Mouse (Mus musculus) lung, postnatal 10 days (tissue): Measurements from ENCODE around the gene Atp6v0a1.
"Not testable (repeated sequence)": the region's sequence is repeated elsewhere in the genome, so short reads cannot be mapped to it uniquely, and the experiment has no call there.

Experiments used
- DNase-seq: peaks from one replicate; pipeline ENCODE4 v3.0.0; 2021

Gene Atp6v0a1

GRCm38 (mm10) chr11:100982087-100982486 lies 27.2 kb upstream of the Atp6v0a1 start:
- DNase-seq, result no peak

GRCm38 (mm10) chr11:100983125-100983777 lies 26.0 kb upstream of the Atp6v0a1 start:
- peak; percentile 89 for DNase-seq

GRCm38 (mm10) chr11:100983778-100984131 lies 25.5 kb upstream of the Atp6v0a1 start:
- DNase-seq, result no peak

GRCm38 (mm10) chr11:100985607-100986006 lies 23.6 kb upstream of the Atp6v0a1 start:
- no peak for DNase-seq

- no peak for DNase-seq
Observed at GRCm38 (mm10) chr11:100988674-100989073, 20.6 kb upstream of the Atp6v0a1 start.

- no peak for DNase-seq
Observed at GRCm38 (mm10) chr11:100989666-100990065, 19.6 kb upstream of the Atp6v0a1 start.

- no peak for DNase-seq
Observed at GRCm38 (mm10) chr11:100991027-100991534, 18.2 kb upstream of the Atp6v0a1 start.

- DNase-seq, result no peak
Observed at GRCm38 (mm10) chr11:100993437-100993836, 15.8 kb upstream of the Atp6v0a1 start.

GRCm38 (mm10) chr11:100994233-100994632 lies 15.0 kb upstream of the Atp6v0a1 start:
- no peak for DNase-seq

GRCm38 (mm10) chr11:100994655-100995054 lies 14.6 kb upstream of the Atp6v0a1 start:
- no peak for DNase-seq

- DNase-seq, result no peak
Observed at GRCm38 (mm10) chr11:100996501-100996900, 12.8 kb upstream of the Atp6v0a1 start.

GRCm38 (mm10) chr11:100998836-100999235 lies 10.4 kb upstream of the Atp6v0a1 start:
- DNase-seq, result no peak

- no peak for DNase-seq
Observed at GRCm38 (mm10) chr11:100999254-100999653, 10.0 kb upstream of the Atp6v0a1 start.

GRCm38 (mm10) chr11:101001875-101002552 lies 7.2 kb upstream of the Atp6v0a1 start:
- not testable (repeated sequence) for DNase-seq

- DNase-seq, result peak; percentile 52
Observed at GRCm38 (mm10) chr11:101003025-101003685, 6.1 kb upstream of the Atp6v0a1 start.

- peak; percentile 78 for DNase-seq
Observed at GRCm38 (mm10) chr11:101008206-101009045, 826 bp upstream of the Atp6v0a1 start.

- DNase-seq, result peak; percentile 9
Observed at GRCm38 (mm10) chr11:101009888-101010784, 884 bp downstream of the Atp6v0a1 start.

- DNase-seq, result no peak
Observed at GRCm38 (mm10) chr11:101011641-101012040, 2.4 kb downstream of the Atp6v0a1 start.

- DNase-seq, result peak; percentile 30
Observed at GRCm38 (mm10) chr11:101023371-101023770, 14.1 kb downstream of the Atp6v0a1 start.

GRCm38 (mm10) chr11:101024001-101024400 lies 14.7 kb downstream of the Atp6v0a1 start:
- no peak for DNase-seq

- no peak for DNase-seq
Observed at GRCm38 (mm10) chr11:101027121-101027520, 17.9 kb downstream of the Atp6v0a1 start.

- DNase-seq, result no peak
Observed at GRCm38 (mm10) chr11:101029320-101029719, 20.1 kb downstream of the Atp6v0a1 start.
